Mouse (Mus musculus) CH12.LX (cell line): Measurements from ENCODE around the gene Sdccag8. TPM values are rescaled to one million over a fixed set of nuclear protein-coding genes. Genes with fewer than 3 reads are reported as not detected.
"Not testable (repeated sequence)": the region's sequence is repeated elsewhere in the genome, so short reads cannot be mapped to it uniquely, and the experiment has no call there.

Experiments
- DNase-seq: peaks from one replicate; pipeline ENCODE4 v3.0.0-alpha.2; 2013; ENCODE audit errors: extremely low read depth
- H3K27ac ChIP-seq: 2 replicates; pipeline ENCODE4 v1.5.1; 2012; ENCODE audit warnings: low read depth, mild to moderate bottlenecking, control low read depth, moderate library complexity; ENCODE audit not compliant: insufficient read depth
- H3K27me3 ChIP-seq: replicated peaks from 2 replicates; pipeline ENCODE3; 2012; ENCODE audit warnings: inconsistent platforms
- H3K36me3 ChIP-seq, 2 experiments: replicated peaks in 1 of 2; 2 replicates each; pipeline versions ENCODE3 to v1.6.1; 2012; ENCODE audit warnings: inconsistent platforms in 1 of 2, low read length in 1 of 2, mild to moderate bottlenecking in 1 of 2, mixed read lengths in 1 of 2, moderate library complexity in 1 of 2; ENCODE audit not compliant: control insufficient read depth in 1 of 2, insufficient read depth in 1 of 2
- H3K4me1 ChIP-seq, 2 experiments: 2 replicates each; pipeline ENCODE4 v1.6.1; 2012; ENCODE audit warnings: inconsistent platforms in 1 of 2, moderate library complexity in 1 of 2; ENCODE audit not compliant: insufficient read depth in 2 of 2, control insufficient read depth in 1 of 2
- H3K4me2 ChIP-seq: 2 replicates; pipeline ENCODE4 v1.6.1; 2012; ENCODE audit warnings: low read depth, mild to moderate bottlenecking, control low read depth; ENCODE audit not compliant: poor library complexity, insufficient read depth, severe bottlenecking
- H3K4me3 ChIP-seq, 3 experiments: fragments of 150-350 bp in 1 of 3; sonication (generic) in 1 of 3; replicated peaks in 1 of 3; 2 replicates each; pipeline versions ENCODE3 to v1.5.1; 2011 to 2012; ENCODE audit warnings: low read depth in 2 of 3, low read length in 2 of 3, mild to moderate bottlenecking in 2 of 3, moderate library complexity in 2 of 3, control low read depth in 1 of 3, improper control_type of control experiment in 1 of 3, inconsistent platforms in 1 of 3, mixed read lengths in 1 of 3; ENCODE audit not compliant: poor library complexity in 1 of 3
- H3K79me2 ChIP-seq: replicated peaks from 2 replicates; pipeline ENCODE4 v1.6.1; 2012; ENCODE audit warnings: mild to moderate bottlenecking, moderate library complexity; ENCODE audit not compliant: control insufficient read depth, poor library complexity, insufficient read depth, severe bottlenecking; ENCODE audit errors: extremely low read depth
- H3K9ac ChIP-seq: 2 replicates; pipeline ENCODE4 v1.6.1; 2012; ENCODE audit warnings: low read depth, mild to moderate bottlenecking, control low read depth, moderate library complexity; ENCODE audit not compliant: insufficient read depth
- H3K9me3 ChIP-seq: replicated peaks from 2 replicates; pipeline ENCODE3; 2012; ENCODE audit warnings: low read length, inconsistent platforms, mixed read lengths
- BHLHE40 ChIP-seq: IDR thresholded peaks from 2 replicates; pipeline ENCODE4 v1.6.1; 2011; ENCODE audit warnings: mild to moderate bottlenecking, low read depth, low read length, improper control_type of control experiment
- CHD2 ChIP-seq: IDR thresholded peaks from 2 replicates; pipeline ENCODE4 v1.6.1; 2011; ENCODE audit warnings: low read length, improper control_type of control experiment
- EP300 ChIP-seq: IDR thresholded peaks from 2 replicates; pipeline ENCODE4 v1.6.1; 2011; ENCODE audit warnings: low read length, improper control_type of control experiment
- HCFC1 ChIP-seq: IDR thresholded peaks from 2 replicates; pipeline ENCODE4 v1.6.1; 2012; ENCODE audit warnings: low read depth, mild to moderate bottlenecking, inconsistent platforms, low read length, improper control_type of control experiment
- KAT2A ChIP-seq: IDR thresholded peaks from 2 replicates; pipeline ENCODE4 v1.6.1; 2012; ENCODE audit warnings: low read length, improper control_type of control experiment, inconsistent platforms; ENCODE audit not compliant: insufficient replicate concordance
- MAFK ChIP-seq: IDR thresholded peaks from 2 replicates; pipeline ENCODE4 v1.6.1; 2011; ENCODE audit warnings: low read length, improper control_type of control experiment; ENCODE audit not compliant: insufficient replicate concordance
- MEF2A ChIP-seq: IDR thresholded peaks from 2 replicates; pipeline ENCODE4 v1.6.1; 2014; ENCODE audit warnings: low read depth, mild to moderate bottlenecking, inconsistent platforms, low read length, improper control_type of control experiment, borderline replicate concordance
- MXI1 ChIP-seq: IDR thresholded peaks from 2 replicates; pipeline ENCODE4 v1.6.1; 2011; ENCODE audit warnings: mild to moderate bottlenecking, low read depth, low read length, improper control_type of control experiment
- NELFE ChIP-seq: IDR thresholded peaks from 2 replicates; pipeline ENCODE4 v1.6.1; 2011; ENCODE audit warnings: low read depth, low read length, improper control_type of control experiment
- RCOR1 ChIP-seq: conservative IDR thresholded peaks from 2 replicates; pipeline ENCODE4 v1.6.1; 2012; ENCODE audit warnings: low read depth, mild to moderate bottlenecking, inconsistent platforms, low read length, improper control_type of control experiment
- TBP ChIP-seq: conservative IDR thresholded peaks from 2 replicates; pipeline ENCODE4 v1.6.1; 2011; ENCODE audit warnings: low read depth, low read length, improper control_type of control experiment
- TCF12 ChIP-seq: IDR thresholded peaks from 2 replicates; pipeline ENCODE4 v1.6.1; 2014; ENCODE audit warnings: low read depth, mild to moderate bottlenecking, inconsistent platforms, low read length, improper control_type of control experiment
- UBTF ChIP-seq: IDR thresholded peaks from 2 replicates; pipeline ENCODE4 v1.6.1; 2012; ENCODE audit warnings: low read depth, mild to moderate bottlenecking, inconsistent platforms, low read length, improper control_type of control experiment, moderate library complexity
- USF2 ChIP-seq: conservative IDR thresholded peaks from 2 replicates; pipeline ENCODE4 v1.6.1; 2011; ENCODE audit warnings: low read depth, low read length, improper control_type of control experiment
- ZKSCAN1 ChIP-seq: IDR thresholded peaks from 2 replicates; pipeline ENCODE4 v1.6.1; 2012; ENCODE audit warnings: low read depth, inconsistent platforms, low read length, improper control_type of control experiment, borderline replicate concordance
- dilution Hi-C: fragments of 300-500 bp; cut with MboI; formaldehyde crosslinking; loops from 2 replicates; pipeline ENCODE4 v1.14.3; 2020; ENCODE audit warnings: low sequenced_read_pairs; ENCODE audit not compliant: extremely low pct_unique_long_range_greater_than_20kb, extremely low pct_ligation_motif_present
- in situ Hi-C: fragments of 300-500 bp; cut with MboI; formaldehyde crosslinking; loops from 3 replicates; pipeline ENCODE4 v1.14.3; 2019; ENCODE audit warnings: low sequenced_read_pairs, low pct_ligation_motif_present, low pct_unique_long_range_greater_than_20kb, mixed read lengths
- polyA plus RNA-seq: library from polyadenylated mRNA; unstranded; fragments of >175 nt; gene quantifications from 2 replicates; pipeline ENCODE4 v1.2.1, GENCODE M21; 2012; ENCODE audit warnings: low read depth; ENCODE audit not compliant: insufficient read length
- total RNA-seq, 2 experiments: library from RNA; depleted of rRNA; stranded (reverse); fragments of 300-350 nt in 1 of 2; fragments of >200 nt in 1 of 2; gene quantifications; 2 replicates each; pipeline ENCODE4 v1.2.3; 2012 to 2014

Sdccag8 gene
- total and polyA plus RNA-seq, 3 experiments: 10.7 to 18.7 (median 10.9) TPM

DNA sequence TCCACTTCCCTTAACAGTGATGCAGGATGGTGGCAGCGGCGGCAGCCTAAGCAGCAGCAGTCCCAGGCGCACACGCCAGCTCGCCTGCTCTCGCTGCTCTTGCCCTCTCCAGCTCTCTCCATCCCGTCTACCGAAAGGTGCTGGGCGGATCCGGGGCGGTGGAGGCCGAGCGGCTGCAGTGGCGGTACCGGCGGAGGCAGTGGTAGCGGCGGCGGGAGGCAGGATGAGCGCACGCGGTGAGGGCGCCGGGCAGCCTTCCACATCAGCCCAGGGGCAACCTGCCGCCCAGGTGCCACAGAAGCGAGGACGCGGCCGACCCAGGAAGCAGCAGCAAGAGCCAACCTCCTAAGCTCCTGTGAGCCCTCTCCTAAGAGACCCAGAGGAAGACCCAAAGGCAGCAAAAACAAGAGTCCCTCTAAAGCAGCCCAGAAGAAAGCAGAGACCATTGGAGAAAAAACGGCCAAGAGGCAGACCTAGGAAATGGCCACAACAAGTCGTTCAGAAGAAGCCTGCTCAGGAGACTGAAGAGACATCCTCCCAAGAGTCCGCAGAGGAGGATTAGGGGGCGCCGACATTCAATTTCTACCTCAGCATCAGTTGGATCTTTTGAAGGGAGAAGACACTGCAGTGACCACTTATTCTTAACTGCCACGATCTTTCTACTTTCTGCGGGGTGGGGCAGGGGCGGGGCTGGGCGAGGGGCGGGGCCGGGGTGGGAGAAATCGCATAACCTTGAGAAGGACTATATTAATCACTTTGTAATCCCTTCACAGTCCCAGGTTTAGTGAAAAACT, 21.2 kb downstream of the Sdccag8 start:
- Histone ChIP-seq H3K4me1 (peaks cover 0 to 10% of the 10 kb centered on the region in 2 experiments; a peak in 2 of 4 replicates), H3K27ac (no peak overlapping the region), H3K79me2 (no peaks in the 10 kb centered on the region), H3K36me3 (peaks cover 22 to 43% of the 10 kb centered on the region in 2 experiments), H3K4me3 (no peak overlapping the region), H3K9ac (no peak overlapping the region), H3K27me3 (no peaks in the 10 kb centered on the region), H3K9me3 (no peaks in the 10 kb centered on the region), H3K4me2 (no peak overlapping the region)
- no peak for DNase-seq
- TF ChIP-seq RCOR1: no peak
- dilution Hi-C loops: no loop called here
- in situ Hi-C loops: no loop called here

DNA sequence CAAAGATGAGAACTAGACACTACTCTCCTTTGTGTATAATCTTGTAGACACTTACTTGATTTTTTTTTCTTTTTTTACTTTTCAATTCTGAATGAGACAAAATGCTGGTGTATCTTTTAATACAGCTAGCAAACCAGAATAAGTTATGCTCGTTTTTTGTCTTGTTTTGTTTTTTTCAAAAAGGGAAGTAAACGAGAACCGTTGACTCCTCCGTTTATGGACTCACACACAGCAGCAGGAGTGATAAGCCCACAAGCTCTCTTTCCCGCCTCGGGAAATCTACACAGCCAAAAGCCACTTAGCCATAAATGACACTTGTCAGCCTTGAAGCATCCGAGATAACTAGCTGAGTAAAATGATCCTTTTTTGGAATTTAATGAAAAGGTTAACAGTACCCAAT, 22.1 kb downstream of the Sdccag8 start:
- dilution Hi-C loops, H3K27ac ChIP-seq, H3K9me3 ChIP-seq, H3K27me3 ChIP-seq, H3K4me3 ChIP-seq, DNase-seq, H3K79me2 ChIP-seq, in situ Hi-C loops: not testable (repeated sequence)
- H3K4me1 ChIP-seq: peaks cover 0 to 10% of the 10 kb centered on the region in 2 experiments; a peak in 2 of 4 replicates
- peaks cover 24 to 48% of the 10 kb centered on the region in 2 experiments for H3K36me3 ChIP-seq
- peak overlapping the region; percentile 69; the same call in 1 of the 2 replicates for H3K4me2 ChIP-seq
- peak overlapping the region; percentile 56 for H3K9ac ChIP-seq

DNA sequence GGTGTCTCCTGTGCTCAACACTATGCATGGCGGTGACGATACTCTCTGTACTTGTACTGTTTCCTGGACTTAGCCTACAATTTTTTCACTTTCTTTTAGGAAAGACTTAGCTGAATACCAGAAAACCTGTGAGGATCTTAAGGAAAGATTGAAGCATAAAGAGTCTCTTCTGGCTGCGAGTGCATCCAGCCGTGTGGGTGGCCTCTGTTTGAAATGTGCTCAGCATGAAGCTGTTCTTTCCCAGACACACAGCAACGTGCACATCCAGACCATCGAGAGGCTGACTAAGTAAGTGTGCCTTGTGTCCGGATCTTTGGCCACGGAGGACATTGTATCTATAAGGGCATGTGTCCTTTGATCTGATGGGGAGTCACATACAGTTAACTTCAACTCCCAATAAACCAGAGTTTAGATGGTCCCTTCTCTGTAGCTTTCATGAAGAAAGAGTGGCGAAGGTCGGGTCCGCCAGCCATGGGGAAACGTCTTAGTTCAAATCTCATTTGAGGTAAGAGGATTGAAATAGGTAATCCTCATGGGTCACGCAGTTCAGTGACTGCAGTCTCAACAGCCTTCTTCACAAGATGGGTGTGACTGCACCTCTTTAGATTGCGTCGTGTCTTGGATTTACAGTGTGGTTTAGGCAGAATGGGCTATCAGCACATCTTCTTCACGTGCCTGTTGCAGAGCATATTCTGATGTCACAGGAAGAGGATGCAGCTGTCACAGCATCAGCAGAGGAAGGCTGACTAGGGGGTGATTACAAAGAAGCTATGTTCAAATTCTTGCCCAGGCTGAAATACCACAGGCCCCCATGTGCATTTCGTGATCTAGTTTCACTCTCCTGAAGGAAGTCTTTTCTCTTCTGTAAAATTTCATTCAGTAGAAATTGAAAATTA, 30.9 kb downstream of the Sdccag8 start:
- Histone ChIP-seq H3K27ac (no peak overlapping the region), H3K4me3 (no peak overlapping the region), H3K36me3 (peaks cover 45 to 72% of the 10 kb centered on the region in 2 experiments), H3K79me2 (no peaks in the 10 kb centered on the region), H3K4me1 (no peaks in the 10 kb centered on the region), H3K9ac (no peak overlapping the region), H3K9me3 (no peaks in the 10 kb centered on the region), H3K27me3 (no peaks in the 10 kb centered on the region), H3K4me2 (no peak overlapping the region)
- dilution Hi-C loops: no loop called here
- TF ChIP-seq NELFE: no peak
- TF ChIP-seq TCF12: no peak
- no peak for TF ChIP-seq ZKSCAN1
- TF ChIP-seq MXI1: no peak
- TF ChIP-seq TBP: no peak
- no peak for TF ChIP-seq HCFC1
- TF ChIP-seq MAFK: no peak
- no peak for TF ChIP-seq MEF2A
- TF ChIP-seq CHD2: no peak
- no peak for TF ChIP-seq USF2
- TF ChIP-seq UBTF: no peak
- no peak for TF ChIP-seq BHLHE40
- TF ChIP-seq KAT2A: no peak
- no peak for TF ChIP-seq EP300
- no peak for DNase-seq
- in situ Hi-C loops: no loop called here
